Comparison of ENCODE assay signal across 17 mouse cellular contexts in genomic region chrX:105393259-105393658, GRCm38 (mm10).
A peak's percentile ranks its signal among the peaks of the same experiment; 100 is the strongest.
DNase-seq lines count a peak whose midpoint lies in the region; ATAC-seq and TF ChIP-seq lines count a peak whose summit lies in the region.
"Had no signal": no experiment of that assay in that cellular context is flagged by ENCODE, and none has a peak within 500 bp of the region (broad histone marks: within the 10 kb centered on the region; RNA-seq: fewer than 3 reads in every experiment).

No protein-coding gene starts in this region.

- 47% methylated on average over 11 of the region's 11 CpGs for WGBS in hindbrain, embryonic 10.5 days
- 56% methylated on average over 9 of the region's 11 CpGs for WGBS in hindbrain, embryonic 13.5 days
- WGBS in midbrain, embryonic 10.5 days: 44% methylated on average over 11 of the region's 11 CpGs
- WGBS in midbrain, embryonic 16.5 days: 47% methylated on average over 11 of the region's 11 CpGs

- peaks cover 8% of the 10 kb centered on the region; the same call in 1 of the 2 replicates for H3K4me1 ChIP-seq in hindbrain, embryonic 10.5 days (replicated peaks)
- no peaks in the 10 kb centered on the region for H3K4me1 ChIP-seq in hindbrain, embryonic 13.5 days (replicated peaks)
- H3K4me1 ChIP-seq in midbrain, embryonic 10.5 days: peaks cover 24% of the 10 kb centered on the region
- H3K4me1 ChIP-seq in midbrain, embryonic 16.5 days (ENCODE audit: control insufficient read depth, insufficient read depth, low read length): peaks cover 10% of the 10 kb centered on the region
- H3K4me1 ChIP-seq in embryonic fibroblast, embryonic 13.5 days (ENCODE audit: control insufficient read depth, insufficient read depth, low read length): no peaks in the 10 kb centered on the region

- no peak for TF ChIP-seq POLR2A in embryonic fibroblast, embryonic 13.5 days (IDR thresholded peaks at IDR 0.05; ENCODE audit: low read depth, low read length)

- H3K27ac ChIP-seq in hindbrain, embryonic 10.5 days: peak overlapping the region; percentile 66
- no peak overlapping the region for H3K27ac ChIP-seq in hindbrain, embryonic 13.5 days
- peak overlapping the region; percentile 65 for H3K27ac ChIP-seq in midbrain, embryonic 10.5 days (replicated peaks)
- no peak overlapping the region for H3K27ac ChIP-seq in midbrain, embryonic 16.5 days (ENCODE audit: low read length)
- H3K27ac ChIP-seq in embryonic fibroblast, embryonic 13.5 days (ENCODE audit: insufficient read depth, low read length): peak overlapping the region; percentile 40; the same call in 1 of the 2 replicates

- peaks cover 77% of the 10 kb centered on the region for H3K27me3 ChIP-seq in hindbrain, embryonic 10.5 days (ENCODE audit: insufficient read depth, poor library complexity, severe bottlenecking)
- H3K27me3 ChIP-seq in hindbrain, embryonic 13.5 days: peaks cover 28% of the 10 kb centered on the region
- H3K27me3 ChIP-seq in midbrain, embryonic 10.5 days (ENCODE audit: low read depth, poor library complexity, severe bottlenecking): peaks cover 98% of the 10 kb centered on the region
- H3K27me3 ChIP-seq in midbrain, embryonic 16.5 days (ENCODE audit: control insufficient read depth, insufficient read depth, low read depth, low read length): no peaks in the 10 kb centered on the region; the same call in 1 of the 2 replicates

- no peak for ATAC-seq in hindbrain, embryonic 13.5 days (ENCODE audit: low FRiP score)
- no peak for ATAC-seq in midbrain, embryonic 16.5 days
- ATAC-seq: activated CD4-positive, CD25-positive, alpha-beta regulatory T cell, adult 4 months had no signal

- no peak overlapping the region for H3K9ac ChIP-seq in hindbrain, embryonic 13.5 days
- H3K9ac ChIP-seq in midbrain, embryonic 16.5 days (ENCODE audit: low read depth, low read length): no peak overlapping the region
- H3K9ac ChIP-seq: midbrain, embryonic 12.5 days had no signal

- DNase-seq in cerebellum, postnatal 10 days: peak; percentile 14 to 20
- no peak for DNase-seq in cerebellum, postnatal 36 days
- DNase-seq in hindbrain, embryonic 10.5 days (ENCODE audit: low spot score): peak; percentile 12
- DNase-seq in midbrain, embryonic 10.5 days (ENCODE audit: low spot score): peak; percentile 17
- no peak for DNase-seq in ovary, postnatal 36 days (ENCODE audit: low spot score)
- DNase-seq: cerebellum, adult 11-12 months; kidney, adult 18-20 months; layer of hippocampus, adult 9-11 months; liver; lung, adult 18-20 months; lung, postnatal 36 days; right cerebral cortex, postnatal 4 days had no signal

- H3K4me3 ChIP-seq in hindbrain, embryonic 10.5 days: no peak overlapping the region
- H3K4me3 ChIP-seq in hindbrain, embryonic 13.5 days: no peak overlapping the region
- no peak overlapping the region for H3K4me3 ChIP-seq in midbrain, embryonic 10.5 days
- H3K4me3 ChIP-seq in midbrain, embryonic 16.5 days (ENCODE audit: low read depth, low read length): no peak overlapping the region
- no peak overlapping the region for H3K4me3 ChIP-seq in embryonic fibroblast, embryonic 13.5 days (ENCODE audit: insufficient read depth, low read length)
- H3K4me3 ChIP-seq: midbrain, embryonic 12.5 days had no signal

- no peak overlapping the region for H3K4me2 ChIP-seq in hindbrain, embryonic 13.5 days
- H3K4me2 ChIP-seq in midbrain, embryonic 16.5 days (ENCODE audit: low read length): no peak overlapping the region
- H3K4me2 ChIP-seq: midbrain, embryonic 12.5 days had no signal

- no peaks in the 10 kb centered on the region for H3K36me3 ChIP-seq in hindbrain, embryonic 10.5 days
- no peaks in the 10 kb centered on the region for H3K36me3 ChIP-seq in hindbrain, embryonic 13.5 days
- no peaks in the 10 kb centered on the region; the same call in 1 of the 2 replicates for H3K36me3 ChIP-seq in midbrain, embryonic 10.5 days
- H3K36me3 ChIP-seq in midbrain, embryonic 16.5 days (ENCODE audit: control insufficient read depth, insufficient read depth, low read length): no peaks in the 10 kb centered on the region
- H3K36me3 ChIP-seq: midbrain, embryonic 12.5 days had no signal

- TF ChIP-seq CTCF in embryonic fibroblast, embryonic 13.5 days (IDR thresholded peaks at IDR 0.05; ENCODE audit: borderline replicate concordance, insufficient read depth, low read length): no peak

- H3K9me3 ChIP-seq in hindbrain, embryonic 10.5 days: no peaks in the 10 kb centered on the region
- H3K9me3 ChIP-seq in hindbrain, embryonic 13.5 days: no peaks in the 10 kb centered on the region
- H3K9me3 ChIP-seq in midbrain, embryonic 10.5 days (replicated peaks): no peaks in the 10 kb centered on the region
- H3K9me3 ChIP-seq in midbrain, embryonic 16.5 days (replicated peaks; ENCODE audit: control insufficient read depth, low read length, poor library complexity, severe bottlenecking): no peaks in the 10 kb centered on the region
- H3K9me3 ChIP-seq: midbrain, embryonic 12.5 days had no signal

Comparison
In these comparisons a context has a peak if more than half of its experiments do, and no peak if none do; other contexts are left out.
1. DNase-seq: peak in cerebellum, postnatal 10 days (2 of 2), hindbrain, embryonic 10.5 days (single experiment) and midbrain, embryonic 10.5 days (single experiment); none in cerebellum, postnatal 36 days (0 of 2) and ovary, postnatal 36 days (single experiment).
2. H3K27ac ChIP-seq: peak in hindbrain, embryonic 10.5 days (single experiment), midbrain, embryonic 10.5 days (single experiment) and embryonic fibroblast, embryonic 13.5 days (single experiment); none in hindbrain, embryonic 13.5 days (single experiment) and midbrain, embryonic 16.5 days (single experiment).